Mouse (Mus musculus): ENCODE results near the gene Sqstm1. TPM values are rescaled to one million over a fixed set of nuclear protein-coding genes. Genes with fewer than 3 reads are reported as not detected.

The Sqstm1 gene
- total and polyA plus RNA-seq, 3 experiments = 187 to 223 TPM; not detected in 1

DNA sequence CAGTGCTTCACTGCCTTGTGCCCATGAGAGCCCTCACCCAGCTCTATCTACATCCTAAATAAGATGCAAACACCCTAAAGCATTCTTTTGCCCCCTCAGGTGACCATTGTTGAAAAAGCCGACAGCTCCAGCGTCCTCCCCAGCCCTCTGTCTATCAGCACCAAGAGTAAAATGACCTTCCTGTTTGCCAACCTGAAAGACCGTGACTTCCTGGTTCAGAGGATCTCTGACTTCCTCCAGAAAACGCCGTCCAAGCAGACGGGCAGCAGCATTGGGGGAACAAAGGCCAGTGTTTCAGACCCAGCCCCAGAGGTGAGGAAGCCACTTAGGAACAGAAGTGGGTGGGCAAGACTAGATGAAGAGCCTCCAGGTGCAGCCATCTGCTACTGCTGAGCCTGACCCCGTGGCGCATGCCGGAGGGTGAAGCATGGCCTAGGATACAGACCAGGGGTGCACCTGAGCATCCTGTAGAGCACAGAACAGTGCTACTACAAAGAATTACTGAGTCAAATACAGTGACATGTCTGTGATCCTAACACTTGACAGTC is 61.0 kb downstream of the Sqstm1 start:
- H3K4me3 ChIP-seq (ENCODE audit: control insufficient read depth in 1 of 2, insufficient read depth in 1 of 2, low read depth in 2 of 2, low read length in 2 of 2) = no peak overlapping the region
- no peak for DNase-seq (ENCODE audit: low read depth, low spot score)
- no peaks in the 10 kb centered on the region for H3K27me3 ChIP-seq (ENCODE audit: control insufficient read depth in 1 of 2, insufficient read depth in 2 of 2, low read length in 2 of 2)
- H3K9me3 ChIP-seq (replicated peaks; ENCODE audit: insufficient read depth, low read length) = no peaks in the 10 kb centered on the region
- no peak overlapping the region for H3K27ac ChIP-seq (ENCODE audit: control insufficient read depth, low read depth, low read length)
- H3K79me2 ChIP-seq (ENCODE audit: control insufficient read depth, insufficient read depth, low read length, poor library complexity) = no peaks in the 10 kb centered on the region
- peaks cover 0 to 8% of the 10 kb centered on the region in 2 experiments; a peak in 2 of 4 replicates for H3K36me3 ChIP-seq (ENCODE audit: control insufficient read depth in 1 of 2, insufficient read depth in 2 of 2, low read length in 2 of 2)
- no peak for TF ChIP-seq CTCF (IDR thresholded peaks at IDR 0.05 in 2 of 3, conservative IDR thresholded peaks at IDR 0.05 in 1 of 3; ENCODE audit: control insufficient read depth in 1 of 3, insufficient read depth in 1 of 3, low read depth in 2 of 3, low read length in 3 of 3, poor library complexity in 1 of 3, severe bottlenecking in 1 of 3)
- TF ChIP-seq USF2 (IDR thresholded peaks at IDR 0.05; ENCODE audit: borderline replicate concordance in 1 of 2, insufficient read depth in 1 of 2, low read depth in 1 of 2, low read length in 2 of 2) = no peak
- TF ChIP-seq MAX (IDR thresholded peaks at IDR 0.05; ENCODE audit: low read length) = no peak
- TF ChIP-seq ZNF384 (IDR thresholded peaks at IDR 0.05; ENCODE audit: low read depth, low read length) = no peak
- no peak for TF ChIP-seq NRF1 (IDR thresholded peaks at IDR 0.05; ENCODE audit: insufficient read depth, low read depth, low read length, poor library complexity, severe bottlenecking)
- no peak for TF ChIP-seq MXI1 (IDR thresholded peaks at IDR 0.05; ENCODE audit: low read depth, low read length)
- no peak for TF ChIP-seq USF1 (IDR thresholded peaks at IDR 0.05; ENCODE audit: low read depth, low read length)
- no peak for TF ChIP-seq MAFK (IDR thresholded peaks at IDR 0.05; ENCODE audit: borderline replicate concordance, low read depth, low read length)
- TF ChIP-seq HCFC1 (IDR thresholded peaks at IDR 0.05; ENCODE audit: low read depth, low read length) = no peak
- no peak for TF ChIP-seq CHD2 (IDR thresholded peaks at IDR 0.05; ENCODE audit: low read length)
- TF ChIP-seq EP300 (IDR thresholded peaks at IDR 0.05; ENCODE audit: low read depth in 1 of 2, low read length in 2 of 2) = no peak
- TF ChIP-seq ETS1 (IDR thresholded peaks at IDR 0.05; ENCODE audit: low read depth, low read length) = no peak
- H3K4me1 ChIP-seq (ENCODE audit: control insufficient read depth in 1 of 2, insufficient read depth in 2 of 2, low read length in 2 of 2) = no peaks in the 10 kb centered on the region
- no peak overlapping the region for H3K9ac ChIP-seq (ENCODE audit: control insufficient read depth, low read depth, low read length, poor library complexity, severe bottlenecking)

Other genes with a start within 250 kb of the Sqstm1 start
- 78.2 and 81.1 TPM in 2 replicates for gene Rnf130, start 185.5 kb downstream of the Sqstm1 start, total RNA-seq (2012; rRNA removed)
- 100 to 1,000 TPM in 1 of 2 experiments, 10 to 100 TPM in 1; 59.5 to 507 TPM for gene Rnf130, start 185.5 kb downstream of the Sqstm1 start, polyA plus RNA-seq (2012; ENCODE audit: insufficient read depth in 1 of 2, insufficient read length in 2 of 2, low read depth in 1 of 2, low replicate concordance in 2 of 2, missing spikeins in 1 of 2)
- gene Tbc1d9b, start 79.4 kb downstream of the Sqstm1 start, total RNA-seq (2012; rRNA removed) = 17.7 and 18.6 TPM in 2 replicates
- gene Tbc1d9b, start 79.4 kb downstream of the Sqstm1 start, polyA plus RNA-seq (2012; ENCODE audit: insufficient read depth in 1 of 2, insufficient read length in 2 of 2, low read depth in 1 of 2, low replicate concordance in 2 of 2, missing spikeins in 1 of 2) = 10 to 100 TPM in 1 of 2 experiments, not detected in 1; 32.5 TPM
- 10.6 and 12.1 TPM in 2 replicates for gene Mrnip, start 36.4 kb downstream of the Sqstm1 start, total RNA-seq (2012; rRNA removed)
- gene Mrnip, start 36.4 kb downstream of the Sqstm1 start, polyA plus RNA-seq (2012; ENCODE audit: insufficient read depth in 1 of 2, insufficient read length in 2 of 2, low read depth in 1 of 2, low replicate concordance in 2 of 2, missing spikeins in 1 of 2) = 1 to 10 TPM in 1 of 2 experiments, not detected in 1; 8.6 TPM
- gene Mgat4b, start 63 bp upstream of the Sqstm1 start, total RNA-seq (2012; rRNA removed) = 22.3 and 33.7 TPM in 2 replicates
- gene Mgat4b, start 63 bp upstream of the Sqstm1 start, polyA plus RNA-seq (2012; ENCODE audit: insufficient read depth in 1 of 2, insufficient read length in 2 of 2, low read depth in 1 of 2, low replicate concordance in 2 of 2, missing spikeins in 1 of 2) = 10 to 100 TPM in 1 of 2 experiments, not detected in 1; 69.4 TPM
- gene Ltc4s, start 27.8 kb upstream of the Sqstm1 start, total RNA-seq (2012; rRNA removed) = 1.6 and 3.1 TPM in 2 replicates
- 1 to 10 TPM in 1 of 2 experiments, not detected in 1; 3.4 TPM for gene Ltc4s, start 27.8 kb upstream of the Sqstm1 start, polyA plus RNA-seq (2012; ENCODE audit: insufficient read depth in 1 of 2, insufficient read length in 2 of 2, low read depth in 1 of 2, low replicate concordance in 2 of 2, missing spikeins in 1 of 2)
- gene Maml1, start 81.5 kb upstream of the Sqstm1 start, total RNA-seq (2012; rRNA removed) = 3.8 and 4.5 TPM in 2 replicates
- 10 to 100 TPM in 1 of 2 experiments, not detected in 1; 12.6 TPM for gene Maml1, start 81.5 kb upstream of the Sqstm1 start, polyA plus RNA-seq (2012; ENCODE audit: insufficient read depth in 1 of 2, insufficient read length in 2 of 2, low read depth in 1 of 2, low replicate concordance in 2 of 2, missing spikeins in 1 of 2)
- gene Canx, start 114.8 kb upstream of the Sqstm1 start, total RNA-seq (2012; rRNA removed) = 785 and 867 TPM in 2 replicates
- gene Canx, start 114.8 kb upstream of the Sqstm1 start, polyA plus RNA-seq (2012; ENCODE audit: insufficient read depth in 1 of 2, insufficient read length in 2 of 2, low read depth in 1 of 2, low replicate concordance in 2 of 2, missing spikeins in 1 of 2) = 100 to 1,000 TPM; 390 to 464 TPM
- 0.23 and 0.42 TPM in 2 replicates for gene Cby3, start 143.6 kb upstream of the Sqstm1 start, total RNA-seq (2012; rRNA removed)
- gene Cby3, start 143.6 kb upstream of the Sqstm1 start, polyA plus RNA-seq (2012; ENCODE audit: insufficient read depth in 1 of 2, insufficient read length in 2 of 2, low read depth in 1 of 2, low replicate concordance in 2 of 2, missing spikeins in 1 of 2) = under 1 TPM in 1 of 2 experiments, not detected in 1; 0.31 TPM
- 227 and 232 TPM in 2 replicates for gene Hnrnph1, start 166.2 kb upstream of the Sqstm1 start, total RNA-seq (2012; rRNA removed)
- gene Hnrnph1, start 166.2 kb upstream of the Sqstm1 start, polyA plus RNA-seq (2012; ENCODE audit: insufficient read depth in 1 of 2, insufficient read length in 2 of 2, low read depth in 1 of 2, low replicate concordance in 2 of 2, missing spikeins in 1 of 2) = 100 to 1,000 TPM; 425 to 552 TPM
- 13.8 and 18.4 TPM in 2 replicates for gene Rufy1, start 220.3 kb upstream of the Sqstm1 start, total RNA-seq (2012; rRNA removed)
- 10 to 100 TPM in 1 of 2 experiments, not detected in 1; 17.8 TPM for gene Rufy1, start 220.3 kb upstream of the Sqstm1 start, polyA plus RNA-seq (2012; ENCODE audit: insufficient read depth in 1 of 2, insufficient read length in 2 of 2, low read depth in 1 of 2, low replicate concordance in 2 of 2, missing spikeins in 1 of 2)

Measured in MEL (cell line).